Mouse (Mus musculus) lung, adult 2 months (tissue): Measurements from ENCODE around the gene Arid2.

Experiments
- CTCF ChIP-seq: fragments of 200-500 bp; IDR thresholded peaks from 2 replicates; pipeline ENCODE4 v1.5.1; 2011; ENCODE audit warnings: mild to moderate bottlenecking, low read length, control low read depth; ENCODE audit not compliant: insufficient read depth
- POLR2A ChIP-seq: fragments of 200-500 bp; IDR thresholded peaks from 2 replicates; pipeline ENCODE4 v1.6.1; 2011; ENCODE audit warnings: low read depth, mild to moderate bottlenecking, control low read depth, low read length, borderline replicate concordance; ENCODE audit errors: extremely low read depth

- TF ChIP-seq POLR2A: no peak
- TF ChIP-seq CTCF: no peak
Measured at GRCm38 (mm10) chr15:96253827-96254226, 33.5 kb upstream of the Arid2 start.
